ENCODE assay signal across 17 mouse cellular contexts in genomic region chr2:118729194-118729593, GRCm38 (mm10). TPM values are rescaled to one million over a fixed set of nuclear protein-coding genes. Genes with fewer than 3 reads are reported as not detected.
DNase-seq lines count a peak whose midpoint lies in the region; ATAC-seq and TF ChIP-seq lines count a peak whose summit lies in the region.
"Had no signal": no experiment of that assay in that cellular context is flagged by ENCODE, and none has a peak within 500 bp of the region (broad histone marks: within the 10 kb centered on the region; RNA-seq: fewer than 3 reads in every experiment).

No protein-coding gene starts in this region.

- no peak for TF ChIP-seq POLR2A in spleen, adult 2 months (IDR thresholded peaks at IDR 0.05; ENCODE audit: low read depth, low read length)

- H3K27ac ChIP-seq in heart, embryonic 14.5 days (replicated peaks in 1 of 2; ENCODE audit: control insufficient read depth in 1 of 2, insufficient read depth in 1 of 2, low read depth in 2 of 2, low read length in 2 of 2), result peak overlapping the region; percentile 28 to 29; a peak in 2 of 4 replicates
- H3K27ac ChIP-seq in spleen, adult 2 months (ENCODE audit: insufficient read depth, low read length), result peak overlapping the region; percentile 86
- peak overlapping the region; percentile 55 for H3K27ac ChIP-seq in liver, embryonic 12.5 days
- H3K27ac ChIP-seq in stomach, embryonic 15.5 days, result 0 out of 2 replicates have a peak overlapping the region, but pooled peaks have one; percentile 38
- no peak overlapping the region for H3K27ac ChIP-seq in forebrain, postnatal 0 days (ENCODE audit: low read depth, low read length)
- H3K27ac ChIP-seq: embryonic facial prominence, embryonic 12.5 days; limb, embryonic 13.5 days had no signal

- WGBS in heart, embryonic 14.5 days, result 17% methylated on average over 4 of the region's 4 CpGs
- WGBS in spleen, adult 2 months, result 34% methylated on average over 4 of the region's 4 CpGs
- WGBS in liver, embryonic 12.5 days (ENCODE audit: insufficient replicate concordance), result 13% methylated on average over 4 of the region's 4 CpGs
- 40% methylated on average over 4 of the region's 4 CpGs for WGBS in stomach, embryonic 15.5 days
- WGBS in forebrain, postnatal 0 days, result 58% methylated on average over 4 of the region's 4 CpGs

- no peak for DNase-seq in heart, postnatal 4 days
- no peak for DNase-seq in spleen, adult 2 months (ENCODE audit: low read depth in 1 of 2, low spot score in 2 of 2)
- DNase-seq in spleen, postnatal 4 days (ENCODE audit: low spot score in 2 of 2), result no peak
- no peak for DNase-seq in retina, postnatal 1 day
- DNase-seq in forebrain, postnatal 0 days, result no peak
- DNase-seq: adrenal gland, postnatal 14 days; cerebellum, adult 11-12 months; layer of hippocampus, adult 9-11 months; midbrain, embryonic 14.5 days; right cerebral cortex, postnatal 14 days had no signal

- H3K36me3 ChIP-seq in heart, embryonic 14.5 days (ENCODE audit: control insufficient read depth, insufficient read depth, low read length), result no peaks in the 10 kb centered on the region
- no peaks in the 10 kb centered on the region for H3K36me3 ChIP-seq in spleen, adult 2 months (ENCODE audit: control insufficient read depth, insufficient read depth, low read length)
- no peaks in the 10 kb centered on the region for H3K36me3 ChIP-seq in liver, embryonic 12.5 days
- no peaks in the 10 kb centered on the region for H3K36me3 ChIP-seq in stomach, embryonic 15.5 days
- no peaks in the 10 kb centered on the region for H3K36me3 ChIP-seq in forebrain, postnatal 0 days (ENCODE audit: insufficient read depth)
- H3K36me3 ChIP-seq: embryonic facial prominence, embryonic 12.5 days; limb, embryonic 13.5 days had no signal

- TF ChIP-seq CTCF in spleen, adult 2 months (IDR thresholded peaks at IDR 0.05; ENCODE audit: extremely low read depth, insufficient read depth, insufficient read length, insufficient replicate concordance), result no peak
- TF ChIP-seq CTCF in forebrain, postnatal 0 days (IDR thresholded peaks at IDR 0.05; ENCODE audit: low read depth), result no peak

- H3K27me3 ChIP-seq in heart, embryonic 14.5 days (ENCODE audit: control insufficient read depth, insufficient read depth, low read length), result peaks cover 19% of the 10 kb centered on the region
- no peaks in the 10 kb centered on the region for H3K27me3 ChIP-seq in spleen, adult 2 months (ENCODE audit: control insufficient read depth, insufficient read depth, low read length)
- peaks cover 68% of the 10 kb centered on the region for H3K27me3 ChIP-seq in liver, embryonic 12.5 days (replicated peaks)
- peaks cover 4% of the 10 kb centered on the region; the same call in 1 of the 2 replicates for H3K27me3 ChIP-seq in stomach, embryonic 15.5 days (replicated peaks)
- H3K27me3 ChIP-seq in forebrain, postnatal 0 days (ENCODE audit: insufficient read depth, low read length), result no peaks in the 10 kb centered on the region

- peak overlapping the region; percentile 38; the same call in 1 of the 2 replicates for H3K9ac ChIP-seq in heart, embryonic 14.5 days (ENCODE audit: low read length)
- H3K9ac ChIP-seq in liver, embryonic 12.5 days, result no peak overlapping the region
- H3K9ac ChIP-seq in stomach, embryonic 15.5 days, result no peak overlapping the region
- no peak overlapping the region for H3K9ac ChIP-seq in forebrain, postnatal 0 days
- H3K9ac ChIP-seq: embryonic facial prominence, embryonic 12.5 days; limb, embryonic 13.5 days had no signal

- peaks cover 21 to 28% of the 10 kb centered on the region in 2 experiments for H3K4me1 ChIP-seq in heart, embryonic 14.5 days (ENCODE audit: control insufficient read depth in 2 of 2, insufficient read depth in 2 of 2, low read length in 2 of 2)
- H3K4me1 ChIP-seq in spleen, adult 2 months (ENCODE audit: control insufficient read depth, insufficient read depth, insufficient read length), result peaks cover 16% of the 10 kb centered on the region
- H3K4me1 ChIP-seq in liver, embryonic 12.5 days, result peaks cover 27% of the 10 kb centered on the region
- H3K4me1 ChIP-seq in stomach, embryonic 15.5 days, result peaks cover 30% of the 10 kb centered on the region
- peaks cover 3% of the 10 kb centered on the region; the same call in 1 of the 2 replicates for H3K4me1 ChIP-seq in forebrain, postnatal 0 days (ENCODE audit: insufficient read depth)

- no peaks in the 10 kb centered on the region for H3K9me3 ChIP-seq in heart, embryonic 14.5 days (ENCODE audit: control insufficient read depth, low read length)
- H3K9me3 ChIP-seq in liver, embryonic 12.5 days (replicated peaks), result no peaks in the 10 kb centered on the region
- no peaks in the 10 kb centered on the region for H3K9me3 ChIP-seq in stomach, embryonic 15.5 days
- no peaks in the 10 kb centered on the region for H3K9me3 ChIP-seq in forebrain, postnatal 0 days (ENCODE audit: low read length)
- H3K9me3 ChIP-seq: embryonic facial prominence, embryonic 12.5 days; limb, embryonic 13.5 days had no signal

- H3K4me3 ChIP-seq in heart, embryonic 14.5 days (ENCODE audit: control insufficient read depth in 1 of 2, insufficient read depth in 1 of 2, low read depth in 1 of 2, low read length in 2 of 2), result no peak overlapping the region
- no peak overlapping the region for H3K4me3 ChIP-seq in spleen, adult 2 months (ENCODE audit: extremely low read depth, insufficient read depth, insufficient read length)
- no peak overlapping the region for H3K4me3 ChIP-seq in liver, embryonic 12.5 days
- H3K4me3 ChIP-seq in stomach, embryonic 15.5 days (replicated peaks), result no peak overlapping the region
- no peak overlapping the region for H3K4me3 ChIP-seq in forebrain, postnatal 0 days (ENCODE audit: low read depth, low read length)
- H3K4me3 ChIP-seq: embryonic facial prominence, embryonic 12.5 days; limb, embryonic 13.5 days had no signal

- H3K4me2 ChIP-seq in heart, embryonic 14.5 days (ENCODE audit: low read length), result no peak overlapping the region
- H3K4me2 ChIP-seq in liver, embryonic 12.5 days, result peak overlapping the region; percentile 48; the same call in 1 of the 2 replicates
- H3K4me2 ChIP-seq in stomach, embryonic 15.5 days, result no peak overlapping the region
- no peak overlapping the region for H3K4me2 ChIP-seq in forebrain, postnatal 0 days (ENCODE audit: low read depth)
- H3K4me2 ChIP-seq: embryonic facial prominence, embryonic 12.5 days had no signal

- no peak for ATAC-seq in heart, embryonic 14.5 days (ENCODE audit: insufficient number of reproducible peaks, insufficient read depth, low FRiP score, low read depth)
- ATAC-seq in liver, embryonic 12.5 days, result no peak
- no peak for ATAC-seq in stomach, embryonic 15.5 days (ENCODE audit: insufficient read depth, low FRiP score, low read depth)
- no peak for ATAC-seq in forebrain, postnatal 0 days
- ATAC-seq: Patski had no signal

RNA-seq across cellular contexts. Expression of gene Plcb2, which starts 1.0 kb away (rescaled TPM):
- 2.0 and 2.6 TPM in 2 replicates for polyA plus RNA-seq in heart, embryonic 14.5 days (2014; fragmentation: Nextera tagmentation; extraction: Ambion mirVana)
- total RNA-seq in heart, postnatal 4 days (2021), result 1 to 10 TPM; 1.3 to 1.7 TPM
- 37.0 and 41.7 TPM in 2 replicates for polyA plus RNA-seq in spleen, adult 2 months (2012; rRNA removed)
- 2.5 and 2.6 TPM in 2 replicates for polyA plus RNA-seq in liver, embryonic 12.5 days (2016; fragmentation: Nextera tagmentation; extraction: Ambion mirVana)
- 1.5 and 1.8 TPM in 2 replicates for polyA plus RNA-seq in stomach, embryonic 15.5 days (2015; fragmentation: Nextera tagmentation; extraction: Ambion mirVana)
- 0.92 and 1.1 TPM in 2 replicates for total RNA-seq in forebrain, postnatal 0 days (2014; rRNA removed)
- polyA plus RNA-seq in forebrain, postnatal 0 days (2015; fragmentation: Nextera tagmentation; extraction: Ambion mirVana), result 0.52 and 0.83 TPM in 2 replicates

RNA-seq across cellular contexts. Expression of gene Inafm2, which starts 16.4 kb away (rescaled TPM):
- polyA plus RNA-seq in heart, embryonic 14.5 days (2014; fragmentation: Nextera tagmentation; extraction: Ambion mirVana), result 64.4 and 68.0 TPM in 2 replicates
- total RNA-seq in heart, postnatal 4 days (2021), result 10 to 100 TPM; 33.9 to 34.9 TPM
- polyA plus RNA-seq in spleen, adult 2 months (2012; rRNA removed), result 8.7 and 12.1 TPM in 2 replicates
- polyA plus RNA-seq in liver, embryonic 12.5 days (2016; fragmentation: Nextera tagmentation; extraction: Ambion mirVana), result 23.1 TPM in 2 replicates
- 22.6 and 23.1 TPM in 2 replicates for polyA plus RNA-seq in stomach, embryonic 15.5 days (2015; fragmentation: Nextera tagmentation; extraction: Ambion mirVana)
- total RNA-seq in forebrain, postnatal 0 days (2014; rRNA removed), result 13.8 and 14.2 TPM in 2 replicates
- polyA plus RNA-seq in forebrain, postnatal 0 days (2015; fragmentation: Nextera tagmentation; extraction: Ambion mirVana), result 15.7 and 17.2 TPM in 2 replicates

RNA-seq across cellular contexts. Expression of gene Ankrd63, which starts 25.4 kb away (rescaled TPM):
- 2.1 and 3.0 TPM in 2 replicates for polyA plus RNA-seq in heart, embryonic 14.5 days (2014; fragmentation: Nextera tagmentation; extraction: Ambion mirVana)
- 1 to 10 TPM; 1.3 to 1.4 TPM for total RNA-seq in heart, postnatal 4 days (2021)
- 0.02 and 0.04 TPM in 2 replicates for polyA plus RNA-seq in spleen, adult 2 months (2012; rRNA removed)
- polyA plus RNA-seq in liver, embryonic 12.5 days (2016; fragmentation: Nextera tagmentation; extraction: Ambion mirVana), result 0.07 TPM in 1 of 2 replicates, not detected in the other
- polyA plus RNA-seq in stomach, embryonic 15.5 days (2015; fragmentation: Nextera tagmentation; extraction: Ambion mirVana), result 0.04 and 0.08 TPM in 2 replicates
- 1.1 and 2.0 TPM in 2 replicates for total RNA-seq in forebrain, postnatal 0 days (2014; rRNA removed)
- 0.62 and 0.64 TPM in 2 replicates for polyA plus RNA-seq in forebrain, postnatal 0 days (2015; fragmentation: Nextera tagmentation; extraction: Ambion mirVana)
- polyA plus RNA-seq: embryonic facial prominence, embryonic 12.5 days; midbrain, embryonic 14.5 days; neural tube, embryonic 14.5 days had no signal

RNA-seq across cellular contexts. Expression of gene Ccdc9b, which starts 33.3 kb away (rescaled TPM):
- polyA plus RNA-seq in heart, embryonic 14.5 days (2014; fragmentation: Nextera tagmentation; extraction: Ambion mirVana), result 1.7 and 2.2 TPM in 2 replicates
- total RNA-seq in heart, postnatal 4 days (2021), result 1 to 10 TPM; 6.6 to 7.4 TPM
- 2.6 and 3.1 TPM in 2 replicates for polyA plus RNA-seq in spleen, adult 2 months (2012; rRNA removed)
- 0.36 and 0.39 TPM in 2 replicates for polyA plus RNA-seq in liver, embryonic 12.5 days (2016; fragmentation: Nextera tagmentation; extraction: Ambion mirVana)
- 1.4 and 1.5 TPM in 2 replicates for polyA plus RNA-seq in stomach, embryonic 15.5 days (2015; fragmentation: Nextera tagmentation; extraction: Ambion mirVana)
- 1.8 and 2.4 TPM in 2 replicates for total RNA-seq in forebrain, postnatal 0 days (2014; rRNA removed)
- polyA plus RNA-seq in forebrain, postnatal 0 days (2015; fragmentation: Nextera tagmentation; extraction: Ambion mirVana), result 0.33 and 0.53 TPM in 2 replicates

RNA-seq across cellular contexts. Expression of gene Phgr1, which starts 43.4 kb away (rescaled TPM):
- polyA plus RNA-seq in heart, embryonic 14.5 days (2014; fragmentation: Nextera tagmentation; extraction: Ambion mirVana), result not detected in 2 replicates
- total RNA-seq in heart, postnatal 4 days (2021), result not detected
- 0.28 and 0.36 TPM in 2 replicates for polyA plus RNA-seq in spleen, adult 2 months (2012; rRNA removed)
- not detected in 2 replicates for polyA plus RNA-seq in liver, embryonic 12.5 days (2016; fragmentation: Nextera tagmentation; extraction: Ambion mirVana)
- polyA plus RNA-seq in stomach, embryonic 15.5 days (2015; fragmentation: Nextera tagmentation; extraction: Ambion mirVana), result 28.1 and 31.4 TPM in 2 replicates
- not detected in 2 replicates for total RNA-seq in forebrain, postnatal 0 days (2014; rRNA removed)
- not detected in 2 replicates for polyA plus RNA-seq in forebrain, postnatal 0 days (2015; fragmentation: Nextera tagmentation; extraction: Ambion mirVana)
- total RNA-seq: adrenal gland, postnatal 14 days had no signal
- polyA plus RNA-seq: embryonic facial prominence, embryonic 12.5 days; limb, embryonic 13.5 days; midbrain, embryonic 14.5 days; neural tube, embryonic 14.5 days; Patski had no signal

Comparison
In these comparisons a context has a peak if more than half of its experiments do, and no peak if none do; other contexts are left out.
1. RNA of gene Plcb2, which starts 1.0 kb away (polyA plus RNA-seq): 37.0 to 41.7 TPM in spleen, adult 2 months; 2.5 to 2.6 TPM in liver, embryonic 12.5 days, 2.0 to 2.6 TPM in heart, embryonic 14.5 days, 1.5 to 1.8 TPM in stomach, embryonic 15.5 days and 0.52 to 0.83 TPM in forebrain, postnatal 0 days; every median in the first group is over 10 times any median in the second.